8 mouse cellular contexts compared by ENCODE assay signal in the genomic region with DNA sequence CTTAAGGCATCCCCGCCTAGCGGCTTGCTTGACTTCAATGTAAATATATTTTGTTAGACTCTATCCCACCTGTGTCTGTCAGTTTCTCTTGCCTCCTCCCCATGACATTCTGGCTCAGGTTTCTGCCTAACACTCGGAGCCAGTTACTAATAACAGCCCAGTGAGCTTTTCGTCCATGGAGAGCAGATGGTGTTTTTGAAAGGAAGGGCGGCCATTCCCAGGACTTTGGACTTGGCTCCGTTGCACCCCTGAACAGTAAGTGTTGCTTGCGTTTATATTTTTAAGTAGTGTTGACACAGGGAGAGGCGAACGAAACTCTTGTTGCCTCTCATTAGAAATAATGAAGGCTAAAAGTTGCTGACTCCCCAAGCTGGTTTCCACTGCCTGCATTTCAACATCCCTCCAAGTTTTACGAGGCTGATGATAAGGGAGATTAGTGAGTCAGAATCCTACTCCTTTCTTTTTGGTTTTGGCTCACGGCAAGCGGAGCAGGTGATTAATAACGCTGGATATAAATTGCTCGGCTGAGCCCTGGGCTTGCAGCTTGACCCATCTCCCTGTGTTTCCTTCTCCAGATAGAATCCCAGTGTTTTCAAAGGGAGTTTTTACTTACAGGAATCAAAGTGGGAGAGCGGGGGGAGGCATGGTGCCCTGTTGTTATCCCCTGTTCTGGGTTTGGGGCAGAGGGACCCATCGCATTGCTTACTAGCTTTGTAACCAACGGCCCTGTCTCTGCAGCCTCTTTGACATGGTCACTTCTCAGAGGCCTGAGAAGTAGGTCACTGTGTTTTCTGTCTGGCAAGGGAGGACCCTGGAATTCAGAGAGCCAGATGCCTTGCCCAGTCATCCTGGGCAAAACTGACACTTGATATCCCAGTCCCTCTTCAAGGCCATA. TPM values are rescaled to one million over a fixed set of nuclear protein-coding genes. Genes with fewer than 3 reads are reported as not detected.
DNase-seq lines count a peak whose midpoint lies in the region; ATAC-seq and TF ChIP-seq lines count a peak whose summit lies in the region.

Mrln (plus strand) TSS at position 160 of the 895 bp plus-strand sequence.

- TF ChIP-seq POLR2A in cerebellum, adult 2 months (IDR thresholded peaks at IDR 0.05; ENCODE audit: borderline replicate concordance, insufficient read depth, low read length), result peak; percentile 19; the same call in 1 of the 2 replicates

- no peak within 1 kb of the TSS for H3K4me3 ChIP-seq in lung, embryonic 14.5 days (ENCODE audit: low read depth, low read length)
- H3K4me3 ChIP-seq in cerebellum, adult 2 months (replicated peaks; ENCODE audit: insufficient read depth, low read depth, low read length), result peak within 1 kb of the TSS; percentile 43
- H3K4me3 ChIP-seq in forebrain, embryonic 10.5 days, result no peak within 1 kb of the TSS

- TF ChIP-seq CTCF in lung, embryonic 14.5 days (IDR thresholded peaks at IDR 0.05; ENCODE audit: low read depth), result no peak
- TF ChIP-seq CTCF in cerebellum, adult 2 months (IDR thresholded peaks at IDR 0.05; ENCODE audit: borderline replicate concordance, insufficient read depth, low read depth, low read length), result no peak

- H3K4me1 ChIP-seq in lung, embryonic 14.5 days (ENCODE audit: insufficient read depth), result no peaks in the 10 kb centered on the region
- H3K4me1 ChIP-seq in cerebellum, adult 2 months (ENCODE audit: control insufficient read depth, insufficient read depth, low read length), result peaks cover 12% of the 10 kb centered on the region; the same call in 1 of the 2 replicates
- H3K4me1 ChIP-seq in forebrain, embryonic 10.5 days, result peaks cover 15% of the 10 kb centered on the region

- H3K9ac ChIP-seq in lung, embryonic 14.5 days, result no peak within 1 kb of the TSS

- ATAC-seq in lung, embryonic 14.5 days (ENCODE audit: insufficient read depth), result no peak

- H3K27me3 ChIP-seq in lung, embryonic 14.5 days (ENCODE audit: insufficient read depth, low read length), result no peaks in the 10 kb centered on the region
- no peaks in the 10 kb centered on the region for H3K27me3 ChIP-seq in cerebellum, adult 2 months (ENCODE audit: control insufficient read depth, insufficient read depth, low read length)
- H3K27me3 ChIP-seq in forebrain, embryonic 10.5 days (ENCODE audit: poor library complexity, severe bottlenecking), result no peaks in the 10 kb centered on the region

- no peak within 1 kb of the TSS for H3K27ac ChIP-seq in lung, embryonic 14.5 days (ENCODE audit: low read depth)
- peak within 1 kb of the TSS; percentile 94 for H3K27ac ChIP-seq in cerebellum, adult 2 months (ENCODE audit: insufficient read depth, low read length)
- H3K27ac ChIP-seq in forebrain, embryonic 10.5 days, result no peak within 1 kb of the TSS

- whole genome bisulfite sequencing in lung, embryonic 14.5 days, result 36% methylated on average over 17 of the region's 17 CpGs
- 5% methylated on average over 17 of the region's 17 CpGs for WGBS in cerebellum, adult 2 months
- 72% methylated on average over 17 of the region's 17 CpGs for WGBS in forebrain, embryonic 10.5 days

- peak; percentile 28 for DNase-seq in lung, embryonic 14.5 days
- no peak for DNase-seq in lung, postnatal 25 days (ENCODE audit: low spot score)
- DNase-seq in cerebellum, adult 2 months, result peak; percentile 79 to 90
- peak; percentile 22 for DNase-seq in gastrocnemius, postnatal 10 days
- DNase-seq in retina, embryonic 14.5 days (ENCODE audit: low spot score), result peak; percentile 55
- DNase-seq in layer of hippocampus, adult 9-10 months (ENCODE audit: low spot score), result no peak
- no peak for DNase-seq in right cerebral cortex, adult 18-20 months
- no peak for DNase-seq in forebrain, embryonic 10.5 days (ENCODE audit: extremely low spot score, low spot score)

- H3K36me3 ChIP-seq in lung, embryonic 14.5 days (ENCODE audit: insufficient read depth), result no peaks in the 10 kb centered on the region
- H3K36me3 ChIP-seq in forebrain, embryonic 10.5 days (replicated peaks), result no peaks in the 10 kb centered on the region

- H3K9me3 ChIP-seq in lung, embryonic 14.5 days (ENCODE audit: low read depth, low read length), result no peaks in the 10 kb centered on the region
- H3K9me3 ChIP-seq in forebrain, embryonic 10.5 days, result 0 out of 2 replicates have a peak, but pooled peaks cover 4% of the 10 kb centered on the region

- H3K4me2 ChIP-seq in lung, embryonic 14.5 days, result no peak within 1 kb of the TSS

RNA-seq across cellular contexts. Expression of gene Mrln, which starts in this region (rescaled TPM):
- 0.50 TPM in 1 of 2 replicates, not detected in the other for polyA plus RNA-seq in lung, embryonic 14.5 days (2014; fragmentation: Nextera tagmentation; extraction: Ambion mirVana)
- polyA plus RNA-seq in cerebellum, adult 2 months (2012; rRNA removed), result 13.1 and 16.3 TPM in 2 replicates
- total RNA-seq in gastrocnemius, postnatal 10 days (2021), result 100 to 1,000 TPM; 153 to 155 TPM
- 1.5 TPM in 1 of 2 replicates, not detected in the other for polyA plus RNA-seq in forebrain, embryonic 10.5 days (2016; fragmentation: Nextera tagmentation; extraction: Ambion mirVana)

Comparison
In these comparisons a context has a peak if more than half of its experiments do, and no peak if none do; other contexts are left out.
1. Peak in DNase-seq in lung, embryonic 14.5 days; RNA of the gene not detected or under 1 TPM.
2. DNase-seq: peak in cerebellum, adult 2 months (2 of 2), gastrocnemius, postnatal 10 days (single experiment) and retina, embryonic 14.5 days (single experiment); none in lung, postnatal 25 days (single experiment), layer of hippocampus, adult 9-10 months (single experiment), right cerebral cortex, adult 18-20 months (single experiment) and forebrain, embryonic 10.5 days (single experiment).